Mouse (Mus musculus) thymus, postnatal 36 days (tissue): Measurements from ENCODE around the gene Malsu1.

ENCODE experiments used
- DNase-seq, 2 experiments: peaks; one replicate each; pipeline ENCODE4 v3.0.0; 2022; ENCODE audit warnings: mixed read lengths in 2 of 2

Gene Malsu1

GRCm38 (mm10) chr6:49077894-49078293, 4.3 kb downstream of the Malsu1 start:
- DNase-seq = no peak

GRCm38 (mm10) chr6:49079313-49079712, 5.7 kb downstream of the Malsu1 start:
- DNase-seq = no peak

- no peak for DNase-seq
Observed at GRCm38 (mm10) chr6:49083008-49083407, 9.4 kb downstream of the Malsu1 start.

- DNase-seq = no peak
Observed at GRCm38 (mm10) chr6:49094968-49095367, 21.4 kb downstream of the Malsu1 start.

- no peak for DNase-seq
Observed at GRCm38 (mm10) chr6:49096421-49096820, 22.8 kb downstream of the Malsu1 start.

- DNase-seq = no peak
Observed at GRCm38 (mm10) chr6:49096933-49097461, 23.4 kb downstream of the Malsu1 start.

GRCm38 (mm10) chr6:49097596-49098110, 24.1 kb downstream of the Malsu1 start:
- no peak for DNase-seq

GRCm38 (mm10) chr6:49099086-49099485, 25.5 kb downstream of the Malsu1 start:
- DNase-seq = no peak

- no peak for DNase-seq
Observed at GRCm38 (mm10) chr6:49106746-49107500, 33.3 kb downstream of the Malsu1 start.

GRCm38 (mm10) chr6:49109196-49109595, 35.6 kb downstream of the Malsu1 start:
- DNase-seq = no peak

GRCm38 (mm10) chr6:49113895-49114294, 40.3 kb downstream of the Malsu1 start:
- DNase-seq = no peak

GRCm38 (mm10) chr6:49114457-49114856, 40.9 kb downstream of the Malsu1 start:
- DNase-seq = no peak

GRCm38 (mm10) chr6:49115550-49115949, 42.0 kb downstream of the Malsu1 start:
- no peak for DNase-seq

GRCm38 (mm10) chr6:49116241-49116640, 42.6 kb downstream of the Malsu1 start:
- no peak for DNase-seq

GRCm38 (mm10) chr6:49118446-49118845, 44.9 kb downstream of the Malsu1 start:
- no peak for DNase-seq

GRCm38 (mm10) chr6:49119462-49120135, 46.0 kb downstream of the Malsu1 start:
- peak; percentile 15 to 32 for DNase-seq

- DNase-seq = no peak
Observed at GRCm38 (mm10) chr6:49120370-49120769, 46.8 kb downstream of the Malsu1 start.

GRCm38 (mm10) chr6:49130328-49130727, 56.7 kb downstream of the Malsu1 start:
- DNase-seq = no peak

GRCm38 (mm10) chr6:49131855-49132254, 58.3 kb downstream of the Malsu1 start:
- DNase-seq = no peak

GRCm38 (mm10) chr6:49132352-49133090, 58.9 kb downstream of the Malsu1 start:
- no peak for DNase-seq
